Mouse (Mus musculus): ENCODE measurements around the gene Hint3.

DNA sequence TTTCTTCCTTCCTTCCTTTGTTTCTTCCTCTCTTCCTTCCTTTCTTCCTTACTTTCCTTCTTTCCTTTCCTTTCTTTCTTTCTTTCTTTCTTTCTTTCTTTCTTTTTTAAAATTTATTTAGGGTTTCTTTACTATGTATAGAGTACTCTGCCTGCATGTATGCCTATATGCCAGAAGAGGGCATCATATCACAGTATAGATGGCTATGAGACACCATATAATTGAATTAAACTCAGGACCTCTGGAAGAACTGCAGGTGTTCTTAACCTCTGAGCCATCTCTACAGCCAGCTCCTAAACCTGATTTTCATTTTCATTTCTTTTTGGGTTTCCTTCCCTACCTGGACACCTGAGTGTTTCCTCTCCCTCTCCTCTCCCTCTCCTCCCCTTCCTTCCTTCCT lies 6.5 kb downstream of the Hint3 start:
- peak; percentile 52 for TF ChIP-seq CTCF (IDR thresholded peaks at IDR 0.05)
- no peak for TF ChIP-seq EP300 (IDR thresholded peaks at IDR 0.05)
